Mouse (Mus musculus) erythroblast, embryonic 14.5 days (primary cell): ENCODE data around the gene Ang.

Experiments
- GATA1 ChIP-seq: IDR thresholded peaks from 2 replicates; pipeline ENCODE4 v1.6.1; 2012; ENCODE audit warnings: low read length, inconsistent platforms, mixed read lengths
- TAL1 ChIP-seq: IDR thresholded peaks from 3 replicates; pipeline ENCODE4 v1.6.1; 2012; ENCODE audit warnings: low read length, inconsistent platforms, mixed read lengths

- no peak for TF ChIP-seq GATA1
- no peak for TF ChIP-seq TAL1
These were observed 1.3 kb upstream of the Ang start for GRCm38 (mm10) chr14:51089674-51090076.
